Mouse (Mus musculus): ENCODE results near the gene Slc45a1. TPM values are rescaled to one million over a fixed set of nuclear protein-coding genes. Genes with fewer than 3 reads are reported as not detected.
A peak's percentile ranks its signal among the peaks of the same experiment; 100 is the strongest.

Slc45a1 gene
- total RNA-seq, 2 experiments from 2014 or later, result 43.3 to 48.1 TPM

- no peak for DNase-seq (ENCODE audit: low spot score in 2 of 2)
Measured at GRCm38 (mm10) chr4:150661886-150662285, 9.9 kb upstream of the Slc45a1 start.

- no peak for DNase-seq (ENCODE audit: low spot score in 2 of 2)
Measured at GRCm38 (mm10) chr4:150659926-150660610, 8.1 kb upstream of the Slc45a1 start.

- DNase-seq (ENCODE audit: low spot score in 2 of 2), result no peak
Measured at GRCm38 (mm10) chr4:150656504-150656903, 4.5 kb upstream of the Slc45a1 start.

GRCm38 (mm10) chr4:150655989-150656388 lies 4.0 kb upstream of the Slc45a1 start:
- peak; percentile 82 to 88 for DNase-seq (ENCODE audit: low spot score in 2 of 2)

GRCm38 (mm10) chr4:150653072-150653599 lies 1.2 kb upstream of the Slc45a1 start:
- no peak for DNase-seq (ENCODE audit: low spot score in 2 of 2)

GRCm38 (mm10) chr4:150649327-150649726 lies 2.6 kb downstream of the Slc45a1 start:
- no peak for DNase-seq (ENCODE audit: low spot score in 2 of 2)

- no peak for DNase-seq (ENCODE audit: low spot score in 2 of 2)
Measured at GRCm38 (mm10) chr4:150644299-150644698, 7.7 kb downstream of the Slc45a1 start.

- DNase-seq (ENCODE audit: low spot score in 2 of 2), result no peak
Measured at GRCm38 (mm10) chr4:150636635-150637034, 15.3 kb downstream of the Slc45a1 start.

- DNase-seq (ENCODE audit: low spot score in 2 of 2), result no peak
Measured at GRCm38 (mm10) chr4:150635568-150635967, 16.4 kb downstream of the Slc45a1 start.

GRCm38 (mm10) chr4:150629266-150629665 lies 22.7 kb downstream of the Slc45a1 start:
- DNase-seq (ENCODE audit: low spot score in 2 of 2), result no peak

GRCm38 (mm10) chr4:150625951-150626732 lies 25.8 kb downstream of the Slc45a1 start:
- DNase-seq (ENCODE audit: low spot score in 2 of 2), result no peak

- peak; percentile 46 to 52 for DNase-seq (ENCODE audit: low spot score in 2 of 2)
Measured at GRCm38 (mm10) chr4:150625425-150625824, 26.5 kb downstream of the Slc45a1 start.

GRCm38 (mm10) chr4:150624933-150625332 lies 27.0 kb downstream of the Slc45a1 start:
- DNase-seq (ENCODE audit: low spot score in 2 of 2), result no peak

GRCm38 (mm10) chr4:150624214-150624823 lies 27.7 kb downstream of the Slc45a1 start:
- DNase-seq (ENCODE audit: low spot score in 2 of 2), result no peak

- no peak for DNase-seq (ENCODE audit: low spot score in 2 of 2)
Measured at GRCm38 (mm10) chr4:150622641-150623040, 29.3 kb downstream of the Slc45a1 start.

GRCm38 (mm10) chr4:150619011-150619410 lies 33.0 kb downstream of the Slc45a1 start:
- DNase-seq (ENCODE audit: low spot score in 2 of 2), result no peak

GRCm38 (mm10) chr4:150616841-150617240 lies 35.1 kb downstream of the Slc45a1 start:
- no peak for DNase-seq (ENCODE audit: low spot score in 2 of 2)

- DNase-seq (ENCODE audit: low spot score in 2 of 2), result no peak
Measured at GRCm38 (mm10) chr4:150616029-150616420, 35.9 kb downstream of the Slc45a1 start.

- DNase-seq (ENCODE audit: low spot score in 2 of 2), result no peak
Measured at GRCm38 (mm10) chr4:150615251-150616028, 36.5 kb downstream of the Slc45a1 start.

- no peak for DNase-seq (ENCODE audit: low spot score in 2 of 2)
Measured at GRCm38 (mm10) chr4:150613715-150614114, 38.3 kb downstream of the Slc45a1 start.

- no peak for DNase-seq (ENCODE audit: low spot score in 2 of 2)
Measured at GRCm38 (mm10) chr4:150608670-150609069, 43.3 kb downstream of the Slc45a1 start.
